Mouse (Mus musculus) CH12F3 (cell line): ENCODE measurements at regions not wholly inside any gene's neighbourhood (a gene's known extent, or its start where the extent isn't known, plus 50 kb on each side); places are given as distances from the start of the nearest gene placed in this dataset.
"Not testable (repeated sequence)": the region's sequence is repeated elsewhere in the genome, so short reads cannot be mapped to it uniquely, and the experiment has no call there.

Experiments used
- in situ Hi-C: fragments of 300-500 bp; cut with MboI; formaldehyde crosslinking; loops from 2 replicates; pipeline ENCODE4 v1.14.3; 2020; ENCODE audit warnings: low sequenced_read_pairs

GRCm38 (mm10) chr10:26571377-26571776 lies 181.8 kb upstream of the Arhgap18 start:
- in situ Hi-C loops, result no loop called here

GRCm38 (mm10) chr10:26576153-26576552 lies 177.1 kb upstream of the Arhgap18 start:
- in situ Hi-C loops, result no loop called here

DNA sequence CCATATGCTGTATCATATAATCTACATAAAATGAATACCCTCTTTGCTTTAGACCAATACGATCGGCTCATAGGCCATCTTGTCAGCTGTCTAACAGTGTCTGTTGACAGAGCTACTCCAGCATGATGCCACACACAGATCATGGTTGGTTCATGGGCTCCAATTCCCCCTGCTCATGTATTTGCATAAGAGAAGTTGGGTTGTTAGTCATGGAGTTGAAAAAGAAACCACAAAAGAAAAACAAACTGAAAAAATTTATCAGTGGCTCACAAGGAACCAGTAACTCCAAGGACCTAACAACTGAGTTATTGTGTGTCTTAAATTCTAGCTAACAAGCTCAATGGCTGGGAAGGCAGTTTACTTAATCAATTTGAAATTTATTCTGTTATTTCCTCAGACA lies 176.1 kb upstream of the Arhgap18 start:
- in situ Hi-C loops, result no loop called here

DNA sequence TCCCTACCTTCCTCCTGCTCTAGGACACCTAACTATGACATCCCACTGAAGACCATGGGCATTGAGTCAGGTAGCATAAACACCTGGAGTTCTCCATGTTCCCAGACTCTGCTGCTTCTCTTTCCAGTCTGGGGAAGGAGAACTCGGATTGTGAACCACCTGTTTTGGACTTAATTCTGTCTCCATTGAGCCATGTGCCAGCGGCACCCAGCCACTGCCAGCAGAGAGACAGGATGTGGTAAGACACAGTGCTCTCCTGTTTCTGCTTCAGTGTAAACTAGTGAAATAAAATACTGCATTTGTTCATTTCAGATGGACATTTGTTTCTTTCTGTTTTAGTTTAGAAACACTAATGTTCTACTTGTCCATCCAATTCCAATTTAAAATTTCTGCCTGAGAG lies 168.1 kb upstream of the Arhgap18 start:
- in situ Hi-C loops, result no loop called here

DNA sequence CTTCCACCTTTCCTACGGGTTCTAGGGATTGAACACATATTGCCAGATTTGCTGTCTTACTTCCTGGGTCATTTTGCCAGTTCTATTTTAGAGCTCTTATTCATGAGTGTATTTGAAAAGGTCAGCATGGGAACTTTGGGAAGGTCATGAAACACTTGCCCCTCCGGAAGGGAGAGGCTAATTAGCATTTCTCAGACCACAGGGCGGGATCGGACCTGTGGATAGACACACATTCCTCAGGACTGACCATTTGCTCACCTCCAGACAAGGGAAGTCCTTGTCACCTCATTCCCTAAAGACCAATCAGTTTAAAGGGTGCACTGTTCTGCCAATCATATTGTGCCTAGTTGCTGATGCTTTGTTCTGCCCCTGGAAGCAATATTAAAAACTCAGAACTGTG lies 146.1 kb upstream of the Arhgap18 start:
- in situ Hi-C loops, result not testable (repeated sequence)

DNA sequence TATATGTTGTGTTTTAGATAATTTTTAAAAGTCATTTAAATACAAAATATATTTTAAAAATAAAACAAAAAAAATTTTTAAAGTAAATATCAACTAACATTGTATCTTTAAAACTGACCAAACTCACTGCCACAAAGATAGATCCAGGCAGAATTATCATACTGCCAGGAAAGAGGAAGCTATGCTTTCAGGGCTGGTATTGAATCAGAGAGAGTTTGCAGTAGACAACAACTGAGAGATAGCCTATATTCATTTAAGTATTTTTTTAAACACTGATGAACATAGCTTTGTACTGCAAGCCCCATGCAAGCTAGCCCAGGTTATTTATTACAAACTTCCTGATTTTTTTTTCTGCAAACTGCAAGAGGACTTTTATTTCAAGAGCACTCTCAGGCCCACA lies 142.0 kb upstream of the Arhgap18 start:
- in situ Hi-C loops, result no loop called here

GRCm38 (mm10) chr10:26630196-26630760 lies 122.9 kb upstream of the Arhgap18 start:
- in situ Hi-C loops, result no loop called here

- in situ Hi-C loops, result no loop called here
Measured at GRCm38 (mm10) chr10:26632266-26632665, 121.0 kb upstream of the Arhgap18 start.

DNA sequence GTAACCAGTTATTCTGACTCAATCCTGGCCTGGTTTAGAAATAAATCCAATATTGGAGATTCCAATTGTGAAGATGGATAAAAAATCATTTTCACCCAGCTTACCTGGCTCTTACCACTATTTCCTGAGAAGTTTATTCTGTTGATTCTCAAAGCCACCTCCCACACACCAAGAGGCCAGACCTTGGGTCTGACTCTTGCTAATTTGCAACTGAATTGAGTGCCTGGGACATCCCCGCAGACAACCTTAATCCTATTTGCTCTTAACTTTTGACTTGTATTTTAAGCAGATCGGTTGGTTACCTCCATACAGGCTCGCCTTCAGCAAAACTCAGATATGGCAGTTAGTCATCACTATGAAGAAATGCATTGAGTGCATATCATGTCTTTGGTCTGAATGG lies 115.8 kb upstream of the Arhgap18 start:
- in situ Hi-C loops, result no loop called here

GRCm38 (mm10) chr10:26638056-26638455 lies 115.2 kb upstream of the Arhgap18 start:
- in situ Hi-C loops, result no loop called here

- in situ Hi-C loops, result no loop called here
Measured at GRCm38 (mm10) chr10:26639118-26639517, 114.1 kb upstream of the Arhgap18 start.

DNA sequence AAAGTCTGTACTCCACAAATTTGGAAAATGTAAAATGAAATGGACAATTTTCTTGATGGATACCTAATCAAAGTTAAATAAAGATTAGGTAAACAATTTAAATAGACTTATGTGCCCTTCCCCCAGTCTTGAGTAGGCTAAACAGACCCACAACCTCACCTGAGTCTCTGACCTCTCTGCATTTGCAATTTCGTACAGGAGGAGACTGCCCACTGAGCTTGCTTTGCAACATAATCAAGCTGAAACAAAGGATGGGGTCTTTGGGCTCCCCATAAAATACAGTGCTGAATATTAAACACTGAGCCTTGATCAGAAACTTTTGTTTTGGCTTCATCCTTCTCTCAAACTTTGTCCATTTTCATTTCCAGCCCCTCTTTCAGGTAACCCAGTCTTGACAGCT lies 100.1 kb upstream of the Arhgap18 start:
- in situ Hi-C loops, result no loop called here

DNA sequence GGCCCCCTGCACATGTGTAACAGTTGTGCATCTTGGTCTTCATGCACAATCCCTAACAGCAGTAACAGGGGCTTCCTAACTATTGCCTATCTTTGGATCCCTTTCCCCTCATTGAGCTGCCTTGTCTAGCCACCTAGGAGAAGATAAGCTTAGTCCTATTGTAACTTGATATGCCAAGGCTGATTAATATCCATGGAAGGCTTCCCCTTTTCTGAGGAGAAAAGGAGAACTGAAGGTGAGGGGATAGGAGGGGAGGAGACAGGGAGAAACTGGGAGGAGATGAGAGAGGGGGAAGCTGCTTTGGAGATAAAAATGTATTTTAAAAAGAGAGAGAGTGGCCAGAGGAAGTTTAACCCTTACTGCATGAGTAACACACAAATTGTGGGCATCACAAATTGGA lies 89.0 kb upstream of the Arhgap18 start:
- in situ Hi-C loops, result no loop called here

DNA sequence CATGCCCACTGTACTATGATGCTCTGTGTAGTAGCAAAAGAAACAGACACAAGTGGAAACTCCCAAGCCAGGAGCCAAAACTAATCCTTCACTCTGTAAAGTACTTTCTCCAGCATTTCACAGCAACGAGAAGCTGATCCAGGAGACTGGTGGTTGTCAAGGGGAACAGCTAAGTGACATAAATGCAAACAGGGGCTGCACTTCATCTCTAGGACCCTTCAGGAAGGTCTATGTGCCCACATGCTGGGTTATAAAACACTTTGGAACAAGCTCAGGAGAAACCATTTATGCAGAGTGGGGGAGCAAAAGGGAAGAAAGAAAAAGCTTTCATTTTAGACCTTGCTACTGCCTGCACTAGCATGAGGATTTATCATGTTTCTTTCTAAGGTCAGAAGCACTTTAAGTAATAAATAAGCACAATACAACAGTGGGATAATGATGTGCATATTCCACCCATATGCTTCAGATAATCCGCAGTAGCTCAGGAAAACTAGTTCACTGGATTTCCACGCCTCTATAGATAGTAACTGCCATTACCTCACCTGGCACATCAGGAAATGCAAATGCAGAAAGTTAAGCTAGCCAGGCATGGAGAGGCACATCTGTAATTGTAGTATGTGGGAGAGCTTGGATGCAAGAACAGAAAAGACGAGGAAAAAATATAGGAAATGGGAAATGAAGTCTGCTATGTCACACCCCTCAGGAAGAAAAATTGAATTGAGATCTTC lies 73.6 kb upstream of the Arhgap18 start:
- in situ Hi-C loops, result no loop called here

DNA sequence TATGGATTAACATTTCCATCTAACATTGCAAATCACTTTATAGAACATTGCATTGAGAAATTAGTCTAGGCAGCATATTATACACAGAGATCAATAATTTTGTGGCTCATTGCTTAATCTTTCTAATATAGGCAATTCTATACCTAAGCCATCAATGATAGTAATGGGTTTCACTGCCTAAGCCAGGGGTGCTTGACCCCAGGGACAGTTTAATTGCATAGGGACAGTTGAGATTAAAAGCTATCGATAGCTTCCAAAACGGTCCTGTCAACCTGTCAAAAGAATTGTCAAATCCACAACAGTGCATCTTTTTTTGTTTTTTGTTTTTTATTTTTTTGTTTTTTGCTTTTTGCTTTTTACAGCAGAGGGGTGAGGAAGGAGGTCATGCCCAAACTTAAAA lies 58.5 kb upstream of the Arhgap18 start:
- in situ Hi-C loops, result no loop called here

DNA sequence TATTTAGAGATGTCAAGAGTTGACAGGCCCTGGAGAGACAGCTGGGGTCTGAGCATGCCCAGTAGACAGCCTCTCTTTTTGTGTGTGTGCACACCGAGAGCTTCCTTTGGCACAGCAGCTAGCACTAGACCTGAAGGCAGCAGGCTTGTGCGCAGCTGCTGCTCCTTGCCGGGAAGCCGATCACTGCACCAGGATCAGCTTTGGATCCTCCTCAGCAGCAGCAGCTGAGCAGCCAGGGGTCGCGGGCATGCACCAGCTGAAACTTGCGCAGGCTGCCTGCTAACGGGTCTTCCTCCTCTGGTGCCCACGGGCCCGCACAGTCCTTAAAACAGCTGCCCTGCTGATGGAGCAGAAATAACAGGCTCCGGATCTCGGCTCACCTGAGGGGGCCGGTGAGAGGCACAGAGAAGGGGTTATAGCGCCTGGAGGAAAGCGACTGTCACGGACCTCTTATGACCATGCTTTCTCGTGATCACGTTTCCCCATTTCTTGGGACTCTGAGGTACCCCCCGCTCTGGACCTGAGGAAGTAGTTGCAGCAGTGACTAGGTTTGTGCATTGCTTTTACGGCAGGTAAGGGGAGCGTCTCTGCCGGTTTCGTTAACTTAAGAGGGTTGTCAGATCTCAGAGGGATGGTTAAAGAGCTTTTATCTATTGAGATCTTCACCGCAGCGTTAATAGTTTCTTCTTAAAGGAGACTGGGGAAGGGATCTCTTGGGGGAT lies 57.8 kb upstream of the Arhgap18 start:
- in situ Hi-C loops, result no loop called here
